In genomic region chr2:178513636-178514071, GRCm38 (mm10) we compare ENCODE assay signal across 9 mouse cellular contexts.
DNase-seq lines count a peak whose midpoint lies in the region; ATAC-seq lines count a peak whose summit lies in the region.
"Had no signal": no experiment of that assay in that cellular context is flagged by ENCODE, and none has a peak within 500 bp of the region (broad histone marks: within the 10 kb centered on the region; RNA-seq: fewer than 3 reads in every experiment).

No protein-coding gene starts in this region.

- 57% methylated on average over 16 of the region's 16 CpGs for WGBS in heart, embryonic 11.5 days (ENCODE audit: insufficient replicate concordance)
- WGBS in forebrain, embryonic 12.5 days = 61% methylated on average over 16 of the region's 16 CpGs
- WGBS in heart, embryonic 12.5 days = 60% methylated on average over 16 of the region's 16 CpGs
- WGBS in intestine, embryonic 15.5 days = 41% methylated on average over 16 of the region's 16 CpGs

- H3K36me3 ChIP-seq in heart, embryonic 11.5 days (ENCODE audit: control insufficient read depth, insufficient read depth, low read length) = no peaks in the 10 kb centered on the region
- no peaks in the 10 kb centered on the region for H3K36me3 ChIP-seq in forebrain, embryonic 12.5 days (replicated peaks)
- H3K36me3 ChIP-seq in heart, embryonic 12.5 days = no peaks in the 10 kb centered on the region
- H3K36me3 ChIP-seq in intestine, embryonic 15.5 days = no peaks in the 10 kb centered on the region
- H3K36me3 ChIP-seq: heart, embryonic 13.5 days had no signal

- peak; percentile 18 to 37 for DNase-seq in heart, postnatal 14 days
- peak; percentile 41 for DNase-seq in ZHBTc4 (ENCODE audit: low read depth, low spot score)
- DNase-seq in left cerebral cortex, postnatal 25 days (ENCODE audit: low spot score in 2 of 2) = peak; percentile 29 to 39
- DNase-seq in thymus, postnatal 10 days (ENCODE audit: low spot score in 2 of 2) = no peak

- H3K9me3 ChIP-seq in heart, embryonic 11.5 days (replicated peaks; ENCODE audit: control insufficient read depth, low read length) = no peaks in the 10 kb centered on the region
- H3K9me3 ChIP-seq in forebrain, embryonic 12.5 days = no peaks in the 10 kb centered on the region
- H3K9me3 ChIP-seq in heart, embryonic 12.5 days (replicated peaks) = no peaks in the 10 kb centered on the region
- no peaks in the 10 kb centered on the region for H3K9me3 ChIP-seq in intestine, embryonic 15.5 days
- H3K9me3 ChIP-seq: heart, embryonic 13.5 days had no signal

- intact Hi-C loops in heart, postnatal 14 days (cut with DNase I) = no loop called here
- intact Hi-C loops in left cerebral cortex, postnatal 25 days (cut with DNase I) = no loop called here

- H3K9ac ChIP-seq in heart, embryonic 11.5 days (ENCODE audit: low read depth, low read length) = no peak overlapping the region
- no peak overlapping the region for H3K9ac ChIP-seq in forebrain, embryonic 12.5 days
- H3K9ac ChIP-seq in heart, embryonic 12.5 days = no peak overlapping the region
- no peak overlapping the region for H3K9ac ChIP-seq in intestine, embryonic 15.5 days
- H3K9ac ChIP-seq: heart, embryonic 13.5 days had no signal

- no peak for ATAC-seq in heart, embryonic 11.5 days (replicated peaks; ENCODE audit: insufficient number of reproducible peaks, low FRiP score, low TSS enrichment)
- ATAC-seq in forebrain, embryonic 12.5 days (ENCODE audit: low FRiP score) = no peak
- no peak for ATAC-seq in heart, embryonic 12.5 days (ENCODE audit: insufficient number of reproducible peaks, low FRiP score)
- no peak; the same call in 1 of the 2 replicates for ATAC-seq in intestine, embryonic 15.5 days

- H3K4me2 ChIP-seq in heart, embryonic 11.5 days = no peak overlapping the region
- H3K4me2 ChIP-seq in forebrain, embryonic 12.5 days = no peak overlapping the region
- no peak overlapping the region for H3K4me2 ChIP-seq in heart, embryonic 12.5 days
- H3K4me2 ChIP-seq in intestine, embryonic 15.5 days (replicated peaks) = no peak overlapping the region
- H3K4me2 ChIP-seq: heart, embryonic 13.5 days had no signal

- peaks cover 1% of the 10 kb centered on the region; the same call in 1 of the 2 replicates for H3K4me1 ChIP-seq in heart, embryonic 11.5 days (ENCODE audit: control insufficient read depth, insufficient read depth, low read length)
- no peaks in the 10 kb centered on the region for H3K4me1 ChIP-seq in forebrain, embryonic 12.5 days
- H3K4me1 ChIP-seq in heart, embryonic 12.5 days (replicated peaks) = peaks cover 14% of the 10 kb centered on the region
- peaks cover 13% of the 10 kb centered on the region; the same call in 1 of the 2 replicates for H3K4me1 ChIP-seq in intestine, embryonic 15.5 days (replicated peaks)

- no peak overlapping the region for H3K4me3 ChIP-seq in heart, embryonic 11.5 days (ENCODE audit: low read depth, low read length)
- no peak overlapping the region for H3K4me3 ChIP-seq in forebrain, embryonic 12.5 days (replicated peaks)
- H3K4me3 ChIP-seq in heart, embryonic 12.5 days = no peak overlapping the region
- no peak overlapping the region for H3K4me3 ChIP-seq in intestine, embryonic 15.5 days (replicated peaks)
- H3K4me3 ChIP-seq: heart, embryonic 13.5 days had no signal

- H3K27me3 ChIP-seq in heart, embryonic 11.5 days (ENCODE audit: control insufficient read depth, insufficient read depth, low read length) = no peaks in the 10 kb centered on the region; the same call in 1 of the 2 replicates
- H3K27me3 ChIP-seq in forebrain, embryonic 12.5 days = no peaks in the 10 kb centered on the region
- no peaks in the 10 kb centered on the region for H3K27me3 ChIP-seq in heart, embryonic 12.5 days (replicated peaks)
- no peaks in the 10 kb centered on the region for H3K27me3 ChIP-seq in intestine, embryonic 15.5 days (replicated peaks)
- H3K27me3 ChIP-seq: heart, embryonic 13.5 days had no signal

- H3K27ac ChIP-seq in heart, embryonic 11.5 days (ENCODE audit: low read depth, low read length) = no peak overlapping the region
- 0 out of 2 replicates have a peak overlapping the region, but pooled peaks have one; percentile 25 for H3K27ac ChIP-seq in forebrain, embryonic 12.5 days
- H3K27ac ChIP-seq in heart, embryonic 12.5 days (ENCODE audit: poor library complexity, severe bottlenecking) = no peak overlapping the region
- no peak overlapping the region for H3K27ac ChIP-seq in intestine, embryonic 15.5 days
- H3K27ac ChIP-seq: heart, embryonic 13.5 days had no signal

Comparison
In these comparisons a context has a peak if more than half of its experiments do, and no peak if none do; other contexts are left out.
1. DNase-seq: peak in heart, postnatal 14 days (2 of 2), ZHBTc4 (single experiment) and left cerebral cortex, postnatal 25 days (2 of 2); none in thymus, postnatal 10 days (0 of 2).